Mouse (Mus musculus) MN1 (cell line): Measurements from ENCODE around the gene Cenph.
"Not testable (repeated sequence)": the region's sequence is repeated elsewhere in the genome, so short reads cannot be mapped to it uniquely, and the experiment has no call there.

Experiments used
- DNase-seq: peaks from one replicate; pipeline ENCODE4 v3.0.0-alpha.2; 2016; ENCODE audit warnings: low spot score

Cenph gene

GRCm38 (mm10) chr13:100746090-100746489, 29.6 kb downstream of the Cenph start:
- no peak for DNase-seq

- peak; percentile 97 for DNase-seq
Measured at GRCm38 (mm10) chr13:100744036-100744744, 31.5 kb downstream of the Cenph start, which contains the start of gene Mrps36. Mrps36 (minus strand) TSS chr13:100744659.

GRCm38 (mm10) chr13:100743346-100744035, 32.2 kb downstream of the Cenph start:
- DNase-seq = peak; percentile 19

- no peak for DNase-seq
Measured at GRCm38 (mm10) chr13:100742831-100743230, 32.9 kb downstream of the Cenph start.

- DNase-seq = no peak
Measured at GRCm38 (mm10) chr13:100732756-100733155, 42.9 kb downstream of the Cenph start.

- not testable (repeated sequence) for DNase-seq
Measured at GRCm38 (mm10) chr13:100731462-100732046, 44.1 kb downstream of the Cenph start.

GRCm38 (mm10) chr13:100730861-100731176, 44.9 kb downstream of the Cenph start, which contains the start of gene Cdk7:
Cdk7 (minus strand) TSS chr13:100730939.
- peak; percentile 99 for DNase-seq

- DNase-seq = peak; percentile 17
Measured at GRCm38 (mm10) chr13:100730153-100730860, 45.4 kb downstream of the Cenph start.

- not testable (repeated sequence) for DNase-seq
Measured at GRCm38 (mm10) chr13:100728530-100728929, 47.2 kb downstream of the Cenph start.

GRCm38 (mm10) chr13:100728086-100728485, 47.6 kb downstream of the Cenph start:
- no peak for DNase-seq

- no peak for DNase-seq
Measured at GRCm38 (mm10) chr13:100725194-100725593, 50.5 kb downstream of the Cenph start.

GRCm38 (mm10) chr13:100724051-100724754, 51.5 kb downstream of the Cenph start:
- DNase-seq = no peak

- peak; percentile 21 for DNase-seq
Measured at GRCm38 (mm10) chr13:100721656-100722055, 54.0 kb downstream of the Cenph start.

GRCm38 (mm10) chr13:100715467-100715866, 60.2 kb downstream of the Cenph start:
- no peak for DNase-seq
